Mouse (Mus musculus) ES-Bruce4 (cell line): ENCODE results near the gene Pacs2.

Experiments used
- EP300 ChIP-seq: IDR thresholded peaks from 2 replicates; pipeline ENCODE4 v1.6.1; 2011; ENCODE audit warnings: low read depth, low read length; ENCODE audit not compliant: insufficient read depth
- POLR2A ChIP-seq: IDR thresholded peaks from one replicate; pipeline ENCODE4 v1.8.1; 2011; ENCODE audit warnings: low read length; ENCODE audit not compliant: insufficient read depth

DNA sequence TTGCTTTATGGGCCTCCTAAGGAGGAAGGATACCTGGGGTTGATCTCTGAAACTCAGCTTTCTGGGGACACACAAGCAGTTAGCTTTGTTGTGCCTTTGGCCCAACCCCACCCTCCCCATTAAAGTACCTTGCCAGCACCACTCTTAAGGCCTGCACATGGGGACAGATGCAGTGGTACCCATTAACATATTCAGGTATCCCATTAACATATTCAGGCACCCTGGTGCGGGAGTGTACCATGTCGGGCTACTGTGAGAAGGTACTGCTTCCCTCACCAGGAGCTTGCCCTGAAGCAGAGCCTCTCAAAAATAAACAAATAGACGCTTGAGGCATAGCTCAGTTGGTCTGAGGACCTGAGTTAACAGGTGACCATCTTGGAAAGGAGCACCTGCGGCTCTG, 73.7 kb downstream of the Pacs2 start:
- TF ChIP-seq EP300: no peak
- TF ChIP-seq POLR2A: no peak
